Mouse (Mus musculus) hematopoietic stem cell, adult 5-6 weeks (primary cell): Measurements from ENCODE around the gene Wap. TPM values are rescaled to one million over a fixed set of nuclear protein-coding genes. Genes with fewer than 3 reads are reported as not detected.
A peak's percentile ranks its signal among the peaks of the same experiment; 100 is the strongest.

Experiments used
- ATAC-seq, 2 experiments: fragments of 125-278 bp in 1 of 2; replicated peaks in 1 of 2; 2 replicates each; pipeline ENCODE4 v1.8.0; 2016 to 2017; ENCODE audit warnings: inconsistent platforms in 2 of 2, mild to moderate bottlenecking in 2 of 2, moderate number of reproducible peaks in 2 of 2, low read depth in 1 of 2, moderate TSS enrichment in 1 of 2; ENCODE audit not compliant: low FRiP score in 2 of 2, poor library complexity in 2 of 2, severe bottlenecking in 2 of 2, insufficient read depth in 1 of 2, low TSS enrichment in 1 of 2
- total RNA-seq: library from RNA; stranded (forward); fragments of 172-1452, 232-1000 nt; gene quantifications from 2 replicates; pipeline ENCODE4 v1.2.3, GENCODE M21; 2017

Wap gene
- total RNA-seq, 1 experiment from 2014 or later = not detected

DNA sequence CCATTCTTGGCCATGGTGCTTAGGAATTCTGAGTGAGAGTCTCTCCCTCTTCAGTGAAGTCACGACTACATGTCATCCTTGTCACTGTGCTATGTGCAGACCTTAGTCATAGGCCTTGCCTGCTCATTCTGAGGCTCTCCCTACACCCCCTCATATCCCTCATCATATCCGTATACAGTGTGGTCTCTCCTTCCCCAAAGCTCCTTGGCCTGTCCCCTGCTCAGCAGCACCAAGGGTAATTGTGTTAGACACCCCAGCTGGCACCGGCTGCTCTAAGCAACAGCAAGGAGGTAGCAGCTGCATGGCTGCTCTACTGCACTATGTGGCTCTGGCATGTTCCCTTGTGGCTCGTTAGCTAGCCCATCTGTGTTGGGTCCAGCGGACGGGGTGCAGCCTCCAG, 6.1 kb upstream of the Wap start:
- no peak for ATAC-seq

DNA sequence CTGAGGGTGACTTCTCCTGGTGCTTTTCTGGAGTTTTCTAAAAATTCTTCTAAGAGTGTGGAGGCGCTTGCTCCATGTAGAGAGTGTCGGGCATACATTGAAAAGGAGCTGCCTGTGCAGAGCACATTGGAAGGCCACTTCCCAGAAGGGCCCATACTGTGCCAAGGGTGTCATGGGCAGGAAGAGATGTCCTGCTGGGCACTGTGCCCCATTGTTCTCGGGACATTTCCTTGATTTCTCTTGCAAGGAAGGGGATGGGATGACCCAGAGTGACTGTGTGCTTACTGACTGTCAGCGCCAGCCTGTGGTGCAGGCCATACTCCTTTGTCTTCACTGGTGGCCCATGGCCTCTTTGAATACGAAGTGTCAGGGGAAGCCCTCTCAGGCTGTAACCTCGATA, 635 bp upstream of the Wap start:
- no peak for ATAC-seq

DNA sequence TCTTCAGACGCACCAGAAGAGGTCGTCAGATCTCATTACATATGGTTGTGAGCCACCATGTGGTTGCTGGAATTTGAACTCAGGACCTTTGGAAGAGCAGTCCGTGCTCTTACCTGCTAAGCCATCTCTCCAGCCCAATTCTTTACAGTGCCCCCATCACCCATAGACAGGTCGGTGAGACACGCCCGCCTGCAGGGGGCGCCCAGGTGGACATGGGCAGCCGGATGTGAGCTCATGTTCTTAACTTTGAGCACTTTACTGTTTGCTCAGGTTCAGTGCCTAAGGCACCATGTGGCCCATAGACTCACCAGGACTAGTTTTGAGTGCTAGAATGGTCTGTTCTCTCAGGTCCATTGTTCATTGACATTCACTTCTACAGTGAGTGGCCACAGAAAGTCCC, 2.3 kb downstream of the Wap start:
- ATAC-seq = no peak

DNA sequence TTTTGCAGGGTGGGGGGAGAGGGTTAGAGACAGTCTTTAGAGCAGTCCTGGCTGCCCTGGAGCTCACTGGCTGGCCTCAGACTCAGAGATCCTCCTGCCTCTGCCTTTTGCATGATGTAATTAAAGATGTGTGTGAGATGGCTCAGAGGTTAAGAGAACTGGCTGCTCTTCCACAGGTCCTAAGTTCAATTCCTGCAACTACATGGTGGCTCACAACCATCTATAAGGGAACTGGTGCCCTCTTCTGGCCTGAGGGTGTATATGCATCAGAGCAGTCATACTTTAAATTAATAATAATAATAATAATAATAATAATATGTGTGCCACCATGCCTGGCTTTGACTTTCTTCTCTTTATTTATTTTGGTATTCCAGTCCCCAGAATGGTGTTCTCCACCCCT, 8.8 kb downstream of the Wap start:
- ATAC-seq = no peak

DNA sequence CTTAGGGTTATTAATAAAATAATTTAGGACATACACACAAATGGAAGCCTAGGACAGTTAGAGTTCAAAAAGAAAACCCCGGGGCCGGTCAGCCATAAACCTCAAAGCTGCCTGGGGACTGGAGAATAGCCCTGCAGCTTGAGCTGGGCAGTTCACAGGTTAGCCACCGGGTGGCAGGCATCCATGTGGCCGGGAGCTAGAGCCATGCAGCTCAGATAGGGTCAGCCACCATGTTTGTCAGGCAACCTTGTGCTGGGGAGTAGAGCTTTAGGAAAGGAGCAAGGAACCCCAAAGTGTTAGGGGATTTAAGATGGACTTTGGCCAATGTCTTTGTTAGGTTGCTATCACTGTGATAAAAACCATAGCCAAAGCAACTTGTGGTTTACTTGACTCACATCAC, 9.9 kb downstream of the Wap start:
- ATAC-seq = 0 out of 4 replicates have a peak, but pooled peaks have one; percentile 23 to 25

DNA sequence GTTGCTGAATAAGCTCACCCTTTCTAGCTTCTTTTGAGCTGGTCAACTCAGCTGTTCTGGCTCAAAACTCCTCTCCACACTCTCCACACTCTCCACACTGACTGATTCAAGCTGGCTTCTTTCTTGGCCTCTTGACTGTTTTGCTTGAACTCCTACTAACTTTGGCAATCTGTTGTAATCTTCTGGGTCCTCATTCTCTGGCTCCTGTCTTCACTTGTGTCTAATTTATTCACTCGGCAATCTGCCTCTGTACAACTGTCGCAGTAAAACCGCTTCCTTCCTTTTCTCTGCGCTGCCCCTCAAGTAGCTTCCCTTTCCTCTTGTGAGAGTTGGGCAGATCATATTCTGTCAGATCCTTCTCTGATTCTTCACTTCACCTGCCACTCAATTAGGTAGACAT, 10.7 kb downstream of the Wap start:
- peak; percentile 43 to 46; a peak in 3 of 4 replicates for ATAC-seq

DNA sequence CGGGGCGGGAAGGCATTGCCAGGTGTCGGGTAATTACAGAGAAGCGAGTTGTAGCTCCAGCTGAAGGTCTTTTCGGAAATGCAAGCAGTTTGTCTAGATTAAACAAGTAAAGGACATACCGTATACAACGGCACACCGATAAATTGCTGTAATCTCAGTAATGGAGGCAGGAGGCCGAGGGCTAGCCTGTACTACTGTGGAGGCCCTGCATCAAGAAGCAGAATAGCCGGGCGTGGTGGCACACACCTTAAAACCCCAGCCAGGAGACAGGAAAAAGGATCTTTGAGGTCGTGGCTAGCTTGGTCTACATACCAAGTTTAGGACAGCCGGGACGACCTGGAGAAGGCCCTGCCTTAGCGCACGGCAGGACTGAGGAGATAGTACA, 12.1 kb downstream of the Wap start:
- ATAC-seq = no peak

DNA sequence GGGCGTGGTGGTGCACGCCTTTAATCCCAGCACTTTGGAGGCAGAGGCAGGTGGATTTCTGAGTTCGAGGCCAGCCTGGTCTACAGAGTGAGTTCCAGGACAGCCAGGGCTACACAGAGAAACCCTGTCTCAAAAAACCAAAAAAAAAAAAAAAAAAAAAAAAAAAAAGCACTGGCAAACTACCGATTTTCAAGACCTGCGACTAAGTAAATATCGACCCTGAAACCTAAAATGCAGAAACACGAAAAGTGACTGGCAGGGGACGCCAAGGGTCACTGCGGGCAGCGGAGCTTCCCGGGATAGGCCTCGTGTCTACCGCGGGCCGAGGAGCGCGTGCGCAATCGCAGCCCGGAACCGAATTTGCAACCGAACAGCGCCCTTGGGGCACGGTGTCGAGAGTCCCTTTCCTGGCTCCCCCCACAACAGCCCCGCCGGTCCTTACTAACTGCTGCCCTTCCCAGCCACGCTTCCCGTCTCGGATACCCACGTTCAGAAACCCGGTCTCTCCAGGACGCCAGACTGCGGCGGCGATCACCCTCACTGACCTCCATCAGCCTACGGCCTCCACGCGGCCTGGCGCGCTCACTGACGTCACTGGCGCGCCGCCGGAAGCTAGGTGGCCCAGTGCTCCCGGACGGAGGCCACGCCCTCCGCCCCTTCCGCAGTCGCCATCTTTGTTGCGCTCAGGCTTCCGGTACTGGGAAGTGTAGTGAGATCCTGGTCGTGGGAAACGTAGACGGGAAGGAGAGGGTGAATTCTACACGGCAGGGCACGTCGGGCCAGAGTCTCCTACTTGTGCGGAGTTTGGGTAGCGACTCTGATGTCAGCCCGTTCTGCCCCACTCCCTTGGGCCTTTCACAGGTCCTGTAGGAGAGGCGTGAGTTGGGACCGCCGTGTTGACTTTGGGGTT, 12.7 kb downstream of the Wap start, which contains the start of gene Tbrg4:
Gene Tbrg4 (minus strand): TSS at position 590 of the 910 bp plus-strand sequence.
- peak; percentile 79 to 84 for ATAC-seq

DNA sequence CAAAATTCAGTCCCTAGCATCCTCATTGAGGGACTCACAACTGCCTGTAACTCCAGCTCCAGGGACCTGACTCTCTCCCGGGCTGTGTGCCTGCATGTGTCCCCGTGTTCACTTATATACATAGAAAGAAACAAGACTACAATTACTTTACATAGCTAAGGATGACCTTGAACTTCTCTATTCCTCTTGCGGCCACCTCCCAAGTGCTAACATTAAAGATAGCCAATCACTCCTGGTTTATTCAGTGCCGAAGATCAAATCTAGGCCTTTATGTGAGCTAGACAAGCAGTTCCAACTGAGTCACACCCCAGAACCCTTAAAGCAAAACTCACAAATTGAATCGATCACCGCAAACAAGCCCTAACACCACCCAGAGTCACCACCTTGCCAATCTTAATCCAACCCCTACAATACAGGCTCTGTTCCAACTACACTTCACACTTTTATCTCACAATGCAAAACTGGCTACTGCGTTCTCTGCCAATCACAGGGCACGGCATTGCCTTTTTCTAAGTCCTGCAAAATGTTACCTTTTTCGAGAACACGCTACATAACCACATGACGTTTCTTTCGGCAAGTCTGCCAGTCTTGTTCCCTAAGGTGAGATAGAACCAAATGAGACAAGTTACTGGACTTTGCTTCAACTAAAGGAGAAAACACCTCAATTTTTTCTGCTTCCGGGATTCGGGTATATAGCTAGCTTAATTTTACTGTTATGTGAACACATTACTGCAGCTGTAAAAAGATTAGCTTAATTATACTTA, 13.6 kb downstream of the Wap start:
- no peak for ATAC-seq

DNA sequence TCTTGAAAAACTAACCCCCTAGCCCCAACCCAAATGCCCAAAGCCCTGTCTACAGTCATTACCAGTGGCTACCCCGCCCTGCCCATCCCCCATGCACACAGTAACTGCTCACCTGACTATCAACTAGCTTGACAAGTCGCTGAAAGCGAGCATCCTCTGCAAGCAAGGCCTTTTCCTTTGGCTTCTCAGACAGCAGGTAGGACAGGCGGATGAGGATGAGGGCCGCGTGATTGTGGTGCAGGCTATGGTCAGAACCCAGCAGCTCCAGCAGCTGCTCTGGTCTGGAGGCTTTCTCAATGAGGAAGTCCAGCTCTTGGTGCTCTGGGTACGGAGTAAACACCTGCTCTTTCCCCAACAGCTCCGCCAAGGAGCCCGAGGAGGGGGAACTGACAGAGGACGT, 14.7 kb downstream of the Wap start:
- no peak for ATAC-seq

DNA sequence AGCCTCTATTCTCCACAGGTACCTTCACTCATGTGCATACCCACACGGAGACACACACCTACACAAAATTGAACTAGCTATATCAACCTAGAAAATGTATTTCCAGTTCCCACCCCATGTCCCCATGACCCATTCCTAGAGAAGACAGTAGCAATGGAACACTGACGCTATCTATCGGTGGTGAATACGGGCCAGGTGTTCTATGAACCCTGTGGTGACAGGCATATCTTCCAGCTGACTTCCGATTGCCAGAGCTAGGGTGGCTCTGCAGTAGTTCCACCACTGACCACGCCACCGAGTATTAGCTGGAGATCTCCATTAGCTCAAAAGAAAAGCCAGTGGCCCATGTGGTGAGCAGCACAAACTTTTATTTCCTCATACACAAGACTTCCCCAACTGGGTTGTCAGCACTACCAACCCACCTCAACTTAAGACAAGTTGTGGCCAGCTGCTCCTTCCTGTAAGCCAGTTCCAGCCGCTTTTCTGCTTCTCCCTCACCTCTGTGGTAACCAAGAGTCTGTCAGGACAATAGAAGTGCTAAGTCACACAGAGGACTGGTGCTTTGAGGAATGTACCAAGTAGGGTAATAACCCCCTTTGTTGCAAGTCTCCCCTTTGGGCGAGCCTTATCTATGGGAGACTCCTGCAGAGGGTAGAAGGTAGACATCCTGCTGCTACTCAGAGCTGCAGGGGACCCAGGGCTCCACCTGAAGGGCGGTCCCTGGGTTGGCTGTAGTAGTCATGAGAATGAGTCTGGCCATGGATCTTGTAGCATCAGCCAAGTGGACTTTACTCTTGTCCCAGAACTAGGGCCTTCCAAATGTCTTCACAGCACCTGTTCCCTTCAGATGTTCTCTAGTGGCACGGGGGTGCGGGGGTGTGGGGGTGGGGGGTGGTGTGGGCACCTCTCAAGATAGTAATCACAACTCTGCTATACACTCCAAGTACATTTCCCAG, 22.9 kb downstream of the Wap start:
- ATAC-seq = peak; percentile 90

DNA sequence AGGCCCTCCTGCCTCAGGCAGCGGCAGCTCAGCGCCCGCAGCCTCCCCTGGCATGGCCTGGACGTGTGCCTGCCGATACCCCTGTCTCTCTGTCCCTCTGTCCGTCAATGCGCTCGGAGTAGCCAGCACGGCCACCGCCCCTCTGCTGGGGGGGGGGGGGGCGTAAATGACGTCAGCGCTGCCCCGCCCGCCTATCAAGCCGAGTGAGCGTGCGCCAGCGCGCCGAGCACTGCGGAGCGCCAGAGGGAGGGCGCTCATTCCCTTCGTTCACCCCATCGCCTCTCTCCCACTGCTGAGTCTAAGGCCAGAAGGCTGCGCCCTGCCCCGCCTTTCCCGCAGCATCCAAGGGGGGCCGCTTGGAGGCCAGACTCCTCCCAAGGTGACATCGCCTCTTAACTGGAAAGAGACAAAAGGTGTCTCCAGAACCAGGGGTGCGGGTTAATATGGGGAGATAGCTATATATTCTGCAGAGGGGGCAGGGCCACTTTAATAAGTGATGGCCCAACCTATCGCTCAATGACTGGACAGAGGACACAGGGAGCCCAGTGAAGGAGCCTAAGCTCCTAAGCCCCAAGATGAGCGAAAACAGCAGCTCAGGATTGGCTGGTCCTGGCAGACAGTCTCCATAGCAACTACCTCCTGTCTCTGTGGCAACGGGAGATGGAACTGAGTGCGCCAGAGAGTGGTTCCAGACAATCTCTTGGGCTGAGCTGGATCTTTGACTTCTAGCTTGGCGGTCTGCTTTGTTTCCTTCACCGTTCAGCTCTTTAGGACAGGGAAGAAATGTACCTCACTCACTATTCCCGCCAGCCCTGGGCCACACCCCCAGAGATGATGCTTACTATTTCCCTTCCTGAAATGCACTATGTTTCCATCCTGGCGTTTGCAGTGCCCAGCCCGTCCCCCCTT, 32.7 kb downstream of the Wap start, which contains the start of gene Nacad:
Gene Nacad (minus strand): TSS at position 563 of the 909 bp plus-strand sequence.
- peak in 1 of 2 experiments; percentile 23; a peak in 2 of 4 replicates for ATAC-seq

DNA sequence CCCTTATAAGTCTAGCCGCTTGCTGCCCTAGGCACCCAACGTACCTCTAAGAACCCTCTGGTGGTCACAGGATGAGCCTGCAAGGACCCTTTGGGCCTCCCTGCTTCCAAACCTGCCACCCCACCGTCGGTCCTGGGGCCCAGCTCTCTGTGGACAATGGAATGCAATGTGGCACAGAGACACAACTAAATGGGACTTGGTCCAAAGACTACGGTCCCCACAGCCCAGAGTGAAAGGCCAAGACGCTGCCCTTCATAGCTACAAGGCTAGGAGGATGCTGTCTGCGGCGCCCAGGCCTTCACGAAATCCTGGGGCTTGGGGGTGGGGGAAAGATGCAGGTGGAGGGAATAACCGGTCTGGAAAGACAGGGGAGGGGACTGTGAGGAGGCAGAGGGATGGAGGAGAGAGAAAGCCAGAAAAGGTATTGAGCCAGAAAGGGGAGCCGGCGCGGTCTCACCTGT, 33.4 kb downstream of the Wap start:
- ATAC-seq = no peak

DNA sequence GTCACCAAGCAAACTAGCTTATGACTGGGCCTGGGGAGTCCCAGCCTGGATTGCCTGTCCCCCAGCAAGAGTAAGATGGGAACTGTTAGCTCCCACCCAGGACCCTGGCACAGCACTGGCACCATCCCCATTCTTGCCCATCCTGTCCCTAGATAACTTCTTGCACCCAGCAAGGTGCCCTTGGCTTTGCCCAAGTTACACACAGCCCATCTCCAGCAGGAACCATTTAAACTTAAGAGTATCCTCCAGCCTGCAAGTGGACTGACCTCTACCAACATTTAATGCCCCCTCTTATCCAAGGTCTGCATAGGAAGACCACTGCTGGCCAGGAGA, 33.9 kb downstream of the Wap start:
- ATAC-seq = no peak

DNA sequence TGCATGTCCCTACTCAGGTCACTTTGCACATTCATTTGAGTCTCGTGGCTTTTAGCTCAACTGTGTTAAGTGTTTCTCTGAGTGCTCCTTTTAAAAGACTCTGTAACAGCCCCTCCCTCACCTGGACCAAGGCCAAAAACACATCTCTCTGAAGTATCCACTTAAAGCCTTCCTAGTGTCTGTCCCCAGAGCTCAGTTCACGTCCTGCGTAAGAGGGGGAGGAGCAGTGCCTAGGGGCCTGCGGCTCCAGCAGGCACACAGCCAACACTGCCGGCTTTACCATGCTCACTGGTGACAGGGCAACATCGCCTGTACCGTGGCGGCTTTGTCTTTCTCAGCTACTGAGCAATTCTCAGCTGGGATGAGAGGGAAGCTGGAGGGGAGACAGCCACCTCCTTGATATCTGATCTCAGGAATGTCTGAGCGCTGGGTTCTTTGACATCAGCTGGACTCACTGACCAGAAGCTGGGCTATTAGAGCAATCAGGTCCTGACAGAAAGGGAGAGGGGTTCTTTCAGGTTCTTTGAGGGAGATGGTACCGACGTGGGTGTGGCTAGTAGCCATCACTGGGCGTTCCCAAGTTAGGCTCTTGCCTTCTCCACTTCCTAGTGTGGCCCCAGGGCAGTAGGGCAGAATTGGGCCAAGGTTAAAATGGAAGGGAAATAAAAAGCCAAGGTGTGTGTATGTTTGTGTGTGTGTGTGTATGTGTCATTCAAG, 34.4 kb downstream of the Wap start:
- peak; percentile 47 to 57 for ATAC-seq

DNA sequence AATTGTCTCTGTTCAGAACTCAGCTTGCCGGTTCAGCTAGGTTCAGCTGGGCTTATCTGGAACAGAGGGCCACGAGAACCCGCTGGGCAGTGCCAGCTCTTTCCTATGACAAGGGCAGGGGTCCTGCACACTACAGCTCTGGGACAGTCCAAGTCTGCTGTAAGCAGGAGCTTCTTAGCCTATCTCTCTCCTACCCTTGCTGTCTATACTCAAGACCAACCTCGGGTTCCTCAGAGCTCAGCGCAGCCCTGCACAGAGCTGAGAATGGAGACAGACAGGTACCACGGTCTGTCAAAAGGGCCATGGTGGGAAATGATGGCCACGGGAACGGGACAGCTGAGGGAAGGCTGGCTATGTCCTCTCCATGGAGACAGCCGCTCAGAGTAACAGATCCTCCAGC, 35.2 kb downstream of the Wap start:
- no peak for ATAC-seq
